Mouse (Mus musculus): ENCODE measurements around the gene Pno1. TPM values are rescaled to one million over a fixed set of nuclear protein-coding genes. Genes with fewer than 3 reads are reported as not detected.
A peak's percentile ranks its signal among the peaks of the same experiment; 100 is the strongest.

The Pno1 gene
- polyA plus RNA-seq, 1 experiment from 2014 or later = 52.6 TPM

GRCm38 (mm10) chr11:17221126-17221525 lies 9.8 kb upstream of the Pno1 start:
- H3K4me3 ChIP-seq (ENCODE audit: low read depth, low read length) = no peak overlapping the region
- H3K9ac ChIP-seq (replicated peaks; ENCODE audit: low read depth, low read length) = no peak overlapping the region
- no peaks in the 10 kb centered on the region for H3K9me3 ChIP-seq (ENCODE audit: control insufficient read depth, low read length)
- WGBS = 94% methylated on average over 8 of the region's 8 CpGs
- no peak overlapping the region for H3K27ac ChIP-seq (ENCODE audit: low read depth, low read length)
- no peaks in the 10 kb centered on the region for H3K4me1 ChIP-seq (ENCODE audit: control insufficient read depth, insufficient read depth, low read length)
- ATAC-seq (ENCODE audit: low read depth) = no peak
- H3K4me2 ChIP-seq (ENCODE audit: low read depth, low read length) = no peak overlapping the region
- H3K36me3 ChIP-seq (ENCODE audit: control insufficient read depth, insufficient read depth, low read length) = 0 out of 2 replicates have a peak, but pooled peaks cover 5% of the 10 kb centered on the region
- H3K27me3 ChIP-seq (ENCODE audit: control insufficient read depth, insufficient read depth, low read length) = no peaks in the 10 kb centered on the region

- Histone ChIP-seq H3K4me1 (ENCODE audit: control insufficient read depth, insufficient read depth, low read length) (peaks cover 13% of the 10 kb centered on the region), H3K36me3 (ENCODE audit: control insufficient read depth, insufficient read depth, low read length) (no peaks in the 10 kb centered on the region), H3K9me3 (ENCODE audit: control insufficient read depth, low read length) (no peaks in the 10 kb centered on the region), H3K4me2 (ENCODE audit: low read depth, low read length) (no peak overlapping the region), H3K27me3 (ENCODE audit: control insufficient read depth, insufficient read depth, low read length) (no peaks in the 10 kb centered on the region), H3K27ac (ENCODE audit: low read depth, low read length) (no peak overlapping the region), H3K9ac (replicated peaks; ENCODE audit: low read depth, low read length) (no peak overlapping the region), H3K4me3 (ENCODE audit: low read depth, low read length) (no peak overlapping the region)
- 88% methylated on average over 3 of the region's 3 CpGs for WGBS
- no peak for ATAC-seq (ENCODE audit: low read depth)
Measured at GRCm38 (mm10) chr11:17215475-17215874, 4.1 kb upstream of the Pno1 start.

GRCm38 (mm10) chr11:17212903-17213509 lies 1.6 kb upstream of the Pno1 start:
- peaks cover 15% of the 10 kb centered on the region for H3K4me1 ChIP-seq (ENCODE audit: control insufficient read depth, insufficient read depth, low read length)
- peaks cover 1% of the 10 kb centered on the region; the same call in 1 of the 2 replicates for H3K36me3 ChIP-seq (ENCODE audit: control insufficient read depth, insufficient read depth, low read length)
- H3K4me3 ChIP-seq (ENCODE audit: low read depth, low read length) = no peak overlapping the region; the same call in 1 of the 2 replicates
- ATAC-seq (ENCODE audit: low read depth) = no peak
- H3K27ac ChIP-seq (ENCODE audit: low read depth, low read length) = no peak overlapping the region
- H3K27me3 ChIP-seq (ENCODE audit: control insufficient read depth, insufficient read depth, low read length) = no peaks in the 10 kb centered on the region
- H3K9me3 ChIP-seq (ENCODE audit: control insufficient read depth, low read length) = no peaks in the 10 kb centered on the region
- H3K9ac ChIP-seq (replicated peaks; ENCODE audit: low read depth, low read length) = no peak overlapping the region
- peak overlapping the region; percentile 73; the same call in 1 of the 2 replicates for H3K4me2 ChIP-seq (ENCODE audit: low read depth, low read length)
- 86% methylated on average over 5 of the region's 5 CpGs for WGBS

GRCm38 (mm10) chr11:17212141-17212495 lies 750 bp upstream of the Pno1 start:
- H3K4me2 ChIP-seq (ENCODE audit: low read depth, low read length) = peak overlapping the region; percentile 73
- H3K9ac ChIP-seq (replicated peaks; ENCODE audit: low read depth, low read length) = peak overlapping the region; percentile 72
- peak overlapping the region; percentile 55 for H3K4me3 ChIP-seq (ENCODE audit: low read depth, low read length)
- peak overlapping the region; percentile 84; the same call in 1 of the 2 replicates for H3K27ac ChIP-seq (ENCODE audit: low read depth, low read length)
- H3K4me1 ChIP-seq (ENCODE audit: control insufficient read depth, insufficient read depth, low read length) = peaks cover 15% of the 10 kb centered on the region
- 3% methylated on average over 10 of the region's 10 CpGs for WGBS
- no peaks in the 10 kb centered on the region for H3K9me3 ChIP-seq (ENCODE audit: control insufficient read depth, low read length)
- H3K27me3 ChIP-seq (ENCODE audit: control insufficient read depth, insufficient read depth, low read length) = no peaks in the 10 kb centered on the region
- ATAC-seq (ENCODE audit: low read depth) = no peak
- H3K36me3 ChIP-seq (ENCODE audit: control insufficient read depth, insufficient read depth, low read length) = peaks cover 2% of the 10 kb centered on the region; the same call in 1 of the 2 replicates

GRCm38 (mm10) chr11:17202481-17202880 lies 8.9 kb downstream of the Pno1 start:
- H3K27ac ChIP-seq (ENCODE audit: low read depth, low read length) = no peak overlapping the region
- ATAC-seq (ENCODE audit: low read depth) = peak; percentile 31; the same call in 1 of the 2 replicates
- 88% methylated on average over 6 of the region's 6 CpGs for WGBS

GRCm38 (mm10) chr11:17200936-17201335 lies 10.4 kb downstream of the Pno1 start:
- Histone ChIP-seq H3K9ac (replicated peaks; ENCODE audit: low read depth, low read length) (no peak overlapping the region), H3K4me2 (ENCODE audit: low read depth, low read length) (no peak overlapping the region), H3K27ac (ENCODE audit: low read depth, low read length) (no peak overlapping the region), H3K4me3 (ENCODE audit: low read depth, low read length) (no peak overlapping the region), H3K4me1 (ENCODE audit: control insufficient read depth, insufficient read depth, low read length) (no peaks in the 10 kb centered on the region), H3K9me3 (ENCODE audit: control insufficient read depth, low read length) (no peaks in the 10 kb centered on the region), H3K36me3 (ENCODE audit: control insufficient read depth, insufficient read depth, low read length) (peaks cover 17% of the 10 kb centered on the region), H3K27me3 (ENCODE audit: control insufficient read depth, insufficient read depth, low read length) (no peaks in the 10 kb centered on the region)
- WGBS = 91% methylated on average over 4 of the region's 4 CpGs
- no peak for ATAC-seq (ENCODE audit: low read depth)

More at GRCm38 (mm10) chr11:17202481-17202880, 8.9 kb downstream of the Pno1 start:
- H3K4me1 ChIP-seq (ENCODE audit: control insufficient read depth, insufficient read depth, low read length) = no peaks in the 10 kb centered on the region
- no peaks in the 10 kb centered on the region for H3K27me3 ChIP-seq (ENCODE audit: control insufficient read depth, insufficient read depth, low read length)
- H3K9me3 ChIP-seq (ENCODE audit: control insufficient read depth, low read length) = no peaks in the 10 kb centered on the region
- no peak overlapping the region for H3K4me2 ChIP-seq (ENCODE audit: low read depth, low read length)
- H3K4me3 ChIP-seq (ENCODE audit: low read depth, low read length) = no peak overlapping the region
- H3K9ac ChIP-seq (replicated peaks; ENCODE audit: low read depth, low read length) = no peak overlapping the region
- peaks cover 17% of the 10 kb centered on the region; the same call in 1 of the 2 replicates for H3K36me3 ChIP-seq (ENCODE audit: control insufficient read depth, insufficient read depth, low read length)

GRCm38 (mm10) chr11:17199840-17200501 lies 11.4 kb downstream of the Pno1 start:
- H3K4me1 ChIP-seq (ENCODE audit: control insufficient read depth, insufficient read depth, low read length) = no peaks in the 10 kb centered on the region
- ATAC-seq (ENCODE audit: low read depth) = no peak
- H3K9ac ChIP-seq (replicated peaks; ENCODE audit: low read depth, low read length) = no peak overlapping the region
- H3K4me3 ChIP-seq (ENCODE audit: low read depth, low read length) = no peak overlapping the region
- H3K9me3 ChIP-seq (ENCODE audit: control insufficient read depth, low read length) = no peaks in the 10 kb centered on the region
- peaks cover 25% of the 10 kb centered on the region for H3K36me3 ChIP-seq (ENCODE audit: control insufficient read depth, insufficient read depth, low read length)
- WGBS = 96% methylated on average over 3 of the region's 3 CpGs
- no peak overlapping the region for H3K4me2 ChIP-seq (ENCODE audit: low read depth, low read length)
- H3K27me3 ChIP-seq (ENCODE audit: control insufficient read depth, insufficient read depth, low read length) = no peaks in the 10 kb centered on the region
- H3K27ac ChIP-seq (ENCODE audit: low read depth, low read length) = no peak overlapping the region

GRCm38 (mm10) chr11:17199170-17199569 lies 12.2 kb downstream of the Pno1 start:
- peaks cover 31% of the 10 kb centered on the region for H3K36me3 ChIP-seq (ENCODE audit: control insufficient read depth, insufficient read depth, low read length)
- H3K27ac ChIP-seq (ENCODE audit: low read depth, low read length) = no peak overlapping the region
- no peak for ATAC-seq (ENCODE audit: low read depth)

GRCm38 (mm10) chr11:17192151-17192844 lies 19.1 kb downstream of the Pno1 start:
- Histone ChIP-seq H3K9ac (replicated peaks; ENCODE audit: low read depth, low read length) (no peak overlapping the region), H3K9me3 (ENCODE audit: control insufficient read depth, low read length) (no peaks in the 10 kb centered on the region), H3K36me3 (ENCODE audit: control insufficient read depth, insufficient read depth, low read length) (peaks cover 14% of the 10 kb centered on the region), H3K27me3 (ENCODE audit: control insufficient read depth, insufficient read depth, low read length) (no peaks in the 10 kb centered on the region), H3K4me3 (ENCODE audit: low read depth, low read length) (no peak overlapping the region), H3K4me1 (ENCODE audit: control insufficient read depth, insufficient read depth, low read length) (no peaks in the 10 kb centered on the region), H3K27ac (ENCODE audit: low read depth, low read length) (no peak overlapping the region), H3K4me2 (ENCODE audit: low read depth, low read length) (no peak overlapping the region)
- ATAC-seq (ENCODE audit: low read depth) = no peak
- WGBS = 91% methylated on average over 9 of the region's 9 CpGs

More at GRCm38 (mm10) chr11:17199170-17199569, 12.2 kb downstream of the Pno1 start:
- Histone ChIP-seq H3K27me3 (ENCODE audit: control insufficient read depth, insufficient read depth, low read length) (no peaks in the 10 kb centered on the region), H3K4me1 (ENCODE audit: control insufficient read depth, insufficient read depth, low read length) (no peaks in the 10 kb centered on the region), H3K9ac (replicated peaks; ENCODE audit: low read depth, low read length) (no peak overlapping the region), H3K4me3 (ENCODE audit: low read depth, low read length) (no peak overlapping the region), H3K9me3 (ENCODE audit: control insufficient read depth, low read length) (no peaks in the 10 kb centered on the region), H3K4me2 (ENCODE audit: low read depth, low read length) (no peak overlapping the region)
- 95% methylated on average over 5 of the region's 5 CpGs for WGBS
